Mouse (Mus musculus): Measurements from ENCODE around the gene Ror1. TPM values are rescaled to one million over a fixed set of nuclear protein-coding genes. Genes with fewer than 3 reads are reported as not detected.

Gene Ror1
- polyA plus RNA-seq, 1 experiment from 2014 or later, result 1.5 TPM

DNA sequence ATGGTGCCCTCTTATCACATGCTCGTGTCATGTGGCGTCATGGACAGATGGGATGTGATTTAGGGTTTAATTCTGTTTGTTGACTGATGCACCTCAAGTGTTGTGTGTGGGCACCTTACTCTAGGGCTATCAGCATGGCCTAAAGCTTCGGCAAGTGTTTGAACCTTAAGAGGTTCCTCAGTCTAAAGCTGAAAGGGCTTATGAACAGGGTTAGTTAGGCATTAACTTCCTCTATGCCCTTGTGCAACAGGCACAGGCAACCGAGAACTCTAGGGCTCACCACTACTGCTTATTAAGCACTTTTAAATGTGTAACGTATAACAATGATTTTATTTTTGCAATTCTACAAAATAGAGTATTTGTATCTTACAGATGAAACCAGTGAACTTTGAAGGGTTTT, 162.9 kb downstream of the Ror1 start:
- H3K9ac ChIP-seq (ENCODE audit: low read depth, low read length), result no peak overlapping the region
- H3K36me3 ChIP-seq (ENCODE audit: control insufficient read depth, insufficient read depth, low read length), result no peaks in the 10 kb centered on the region
- H3K27me3 ChIP-seq (replicated peaks; ENCODE audit: control insufficient read depth, insufficient read depth, low read length), result no peaks in the 10 kb centered on the region
- ATAC-seq, result no peak
- H3K4me3 ChIP-seq (ENCODE audit: low read length), result no peak overlapping the region
- 89% methylated on average over 5 of the region's 5 CpGs for WGBS
- no peak overlapping the region for H3K4me2 ChIP-seq (ENCODE audit: low read length)
- no peaks in the 10 kb centered on the region for H3K4me1 ChIP-seq (ENCODE audit: control insufficient read depth, insufficient read depth, low read depth, low read length)
- H3K9me3 ChIP-seq (ENCODE audit: control insufficient read depth, low read length), result no peaks in the 10 kb centered on the region
- H3K27ac ChIP-seq (ENCODE audit: low read depth, low read length), result no peak overlapping the region

DNA sequence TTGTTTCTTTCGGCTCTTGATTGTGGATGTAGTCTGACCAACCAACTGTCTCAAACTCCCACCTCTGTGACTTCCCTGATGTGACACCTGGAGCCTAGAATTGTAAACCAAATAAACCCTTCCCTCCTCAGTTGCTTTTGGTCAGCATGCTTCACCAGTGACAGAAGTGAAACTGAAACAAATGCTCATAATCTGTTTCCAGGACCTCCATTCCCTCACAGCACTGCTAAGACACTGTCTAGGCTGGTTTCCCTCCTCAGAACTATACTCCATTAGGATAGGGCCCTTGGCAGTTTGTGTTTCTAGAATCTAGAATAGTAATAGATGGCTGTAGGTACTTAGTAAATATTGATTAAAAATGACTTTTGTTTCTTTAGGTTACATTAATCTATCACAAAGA, 168.3 kb downstream of the Ror1 start:
- WGBS, result 100% methylated on average over 1 of the region's 1 CpGs
- Histone ChIP-seq H3K27me3 (replicated peaks; ENCODE audit: control insufficient read depth, insufficient read depth, low read length) (no peaks in the 10 kb centered on the region), H3K27ac (ENCODE audit: low read depth, low read length) (no peak overlapping the region), H3K4me3 (ENCODE audit: low read length) (no peak overlapping the region), H3K9me3 (ENCODE audit: control insufficient read depth, low read length) (no peaks in the 10 kb centered on the region), H3K4me2 (ENCODE audit: low read length) (no peak overlapping the region), H3K4me1 (ENCODE audit: control insufficient read depth, insufficient read depth, low read depth, low read length) (no peaks in the 10 kb centered on the region), H3K36me3 (ENCODE audit: control insufficient read depth, insufficient read depth, low read length) (no peaks in the 10 kb centered on the region), H3K9ac (ENCODE audit: low read depth, low read length) (no peak overlapping the region)
- no peak for ATAC-seq

DNA sequence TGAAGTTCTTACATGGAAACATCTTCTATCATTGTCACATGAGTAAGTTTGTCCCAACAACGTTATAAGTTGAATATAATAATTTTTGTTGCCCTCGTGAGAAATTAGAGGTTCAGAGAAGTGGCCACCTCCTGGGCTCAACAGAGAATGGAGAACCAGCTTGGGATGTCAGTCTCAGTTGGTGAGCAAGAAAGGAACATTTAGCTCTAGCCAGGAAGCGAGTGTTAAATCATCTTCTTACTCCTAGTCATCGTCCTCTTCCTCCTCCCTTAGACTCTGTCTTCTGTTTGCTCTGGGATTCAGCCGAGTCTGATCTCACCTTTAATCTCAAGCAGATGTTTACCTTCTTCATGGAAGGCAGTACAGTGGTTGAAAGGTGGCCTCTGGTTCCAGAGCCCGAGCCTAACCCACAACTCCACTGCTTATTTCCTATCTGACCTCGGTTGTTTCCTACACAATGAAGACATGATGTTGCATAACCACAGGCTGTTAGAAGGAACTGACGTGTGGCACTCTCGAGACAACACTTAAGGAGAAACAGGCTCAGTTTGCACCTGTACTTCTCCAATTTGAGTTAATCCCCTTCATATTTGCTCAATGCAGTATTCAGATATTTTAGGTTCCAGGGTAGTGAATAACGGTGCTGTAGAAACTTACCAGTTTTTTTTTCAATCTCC, 175.6 kb downstream of the Ror1 start:
- Histone ChIP-seq H3K4me3 (ENCODE audit: low read length) (no peak overlapping the region), H3K4me2 (ENCODE audit: low read length) (no peak overlapping the region), H3K4me1 (ENCODE audit: control insufficient read depth, insufficient read depth, low read depth, low read length) (no peaks in the 10 kb centered on the region), H3K9ac (ENCODE audit: low read depth, low read length) (no peak overlapping the region), H3K9me3 (ENCODE audit: control insufficient read depth, low read length) (no peaks in the 10 kb centered on the region), H3K36me3 (ENCODE audit: control insufficient read depth, insufficient read depth, low read length) (no peaks in the 10 kb centered on the region), H3K27ac (ENCODE audit: low read depth, low read length) (no peak overlapping the region), H3K27me3 (replicated peaks; ENCODE audit: control insufficient read depth, insufficient read depth, low read length) (no peaks in the 10 kb centered on the region)
- ATAC-seq, result no peak
- 87% methylated on average over 10 of the region's 10 CpGs for WGBS

DNA sequence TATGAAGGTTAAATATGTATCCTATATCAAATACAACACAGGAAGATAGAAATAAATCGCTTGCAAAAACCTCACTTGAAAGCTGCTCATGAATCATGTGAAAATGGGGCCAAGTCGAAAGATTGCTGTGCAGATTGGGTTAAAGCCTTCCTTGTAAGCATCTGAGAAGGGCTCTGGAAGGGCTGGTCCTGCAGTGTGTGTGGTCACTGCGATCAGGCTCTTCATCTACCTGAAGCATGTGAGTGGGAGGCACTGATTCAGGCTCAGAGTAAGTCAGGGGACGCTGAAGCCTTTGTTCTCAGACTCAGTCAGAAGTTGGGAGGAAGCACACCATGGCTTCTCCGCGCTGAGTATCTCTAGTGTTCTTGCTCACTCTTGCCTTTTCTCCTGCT, 176.1 kb downstream of the Ror1 start:
- Histone ChIP-seq H3K9ac (ENCODE audit: low read depth, low read length) (no peak overlapping the region), H3K27me3 (replicated peaks; ENCODE audit: control insufficient read depth, insufficient read depth, low read length) (no peaks in the 10 kb centered on the region), H3K27ac (ENCODE audit: low read depth, low read length) (no peak overlapping the region), H3K9me3 (ENCODE audit: control insufficient read depth, low read length) (no peaks in the 10 kb centered on the region), H3K36me3 (ENCODE audit: control insufficient read depth, insufficient read depth, low read length) (no peaks in the 10 kb centered on the region), H3K4me1 (ENCODE audit: control insufficient read depth, insufficient read depth, low read depth, low read length) (no peaks in the 10 kb centered on the region), H3K4me3 (ENCODE audit: low read length) (no peak overlapping the region), H3K4me2 (ENCODE audit: low read length) (no peak overlapping the region)
- 68% methylated on average over 6 of the region's 6 CpGs for WGBS
- ATAC-seq, result no peak

DNA sequence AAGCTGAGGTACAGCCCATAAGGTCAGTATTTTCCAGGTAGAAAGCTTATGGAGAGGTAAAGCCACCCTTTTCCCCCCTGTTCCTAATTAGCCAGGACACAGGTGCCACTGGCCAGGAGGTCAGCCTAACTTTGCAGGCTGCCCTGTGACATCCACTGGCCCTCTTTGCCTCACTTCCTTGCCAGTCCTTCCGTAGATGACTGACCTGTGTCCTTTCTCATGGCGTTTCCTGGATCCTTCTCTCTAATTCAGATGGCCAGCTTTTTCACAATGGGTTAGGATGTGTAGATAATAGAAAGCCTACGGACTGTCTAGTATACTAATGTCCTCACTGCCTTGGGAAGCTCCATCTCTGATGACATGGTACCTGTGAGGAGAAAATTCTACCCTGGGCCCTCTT, 177.8 kb downstream of the Ror1 start:
- no peaks in the 10 kb centered on the region for H3K9me3 ChIP-seq (ENCODE audit: control insufficient read depth, low read length)
- H3K4me2 ChIP-seq (ENCODE audit: low read length), result no peak overlapping the region
- no peak overlapping the region for H3K27ac ChIP-seq (ENCODE audit: low read depth, low read length)
- 85% methylated on average over 3 of the region's 3 CpGs for WGBS
- no peak for ATAC-seq
- H3K36me3 ChIP-seq (ENCODE audit: control insufficient read depth, insufficient read depth, low read length), result no peaks in the 10 kb centered on the region
- H3K9ac ChIP-seq (ENCODE audit: low read depth, low read length), result no peak overlapping the region
- H3K27me3 ChIP-seq (replicated peaks; ENCODE audit: control insufficient read depth, insufficient read depth, low read length), result no peaks in the 10 kb centered on the region
- H3K4me1 ChIP-seq (ENCODE audit: control insufficient read depth, insufficient read depth, low read depth, low read length), result no peaks in the 10 kb centered on the region
- H3K4me3 ChIP-seq (ENCODE audit: low read length), result no peak overlapping the region

DNA sequence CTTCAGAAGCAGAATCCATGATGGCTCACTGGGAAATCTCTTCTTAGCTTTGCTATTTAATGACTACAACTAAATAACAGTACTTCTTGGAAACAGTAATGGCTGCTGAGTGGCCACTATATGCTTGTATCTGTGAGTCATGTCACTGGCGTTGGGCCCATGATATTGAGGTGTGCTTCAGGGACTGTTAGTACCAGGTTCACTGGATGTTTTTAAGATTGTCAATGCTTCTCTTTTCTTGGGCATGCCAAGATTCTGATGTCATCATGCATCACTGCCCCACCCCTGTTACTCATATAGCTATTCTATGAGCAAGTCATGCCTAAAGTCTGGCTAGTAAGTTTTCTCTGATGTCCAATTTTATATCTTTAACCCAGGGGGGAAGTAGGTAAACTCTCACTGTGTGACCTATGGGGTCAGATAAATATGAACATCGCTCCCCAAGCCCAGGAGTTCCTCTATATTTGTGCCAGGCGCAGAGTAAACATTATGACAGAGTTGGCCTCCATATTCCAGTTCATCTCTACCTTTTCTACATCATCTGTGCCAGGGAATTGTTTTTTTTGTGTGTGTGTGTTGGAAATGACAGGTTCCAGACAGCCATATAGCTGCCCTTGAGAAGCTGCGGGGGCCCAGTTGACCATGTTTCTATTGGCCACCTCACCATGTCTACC, 178.4 kb downstream of the Ror1 start:
- H3K4me2 ChIP-seq (ENCODE audit: low read length), result no peak overlapping the region
- H3K36me3 ChIP-seq (ENCODE audit: control insufficient read depth, insufficient read depth, low read length), result no peaks in the 10 kb centered on the region
- no peaks in the 10 kb centered on the region for H3K4me1 ChIP-seq (ENCODE audit: control insufficient read depth, insufficient read depth, low read depth, low read length)
- H3K27me3 ChIP-seq (replicated peaks; ENCODE audit: control insufficient read depth, insufficient read depth, low read length), result no peaks in the 10 kb centered on the region
- no peak for ATAC-seq
- H3K27ac ChIP-seq (ENCODE audit: low read depth, low read length), result no peak overlapping the region
- H3K9me3 ChIP-seq (ENCODE audit: control insufficient read depth, low read length), result no peaks in the 10 kb centered on the region
- H3K4me3 ChIP-seq (ENCODE audit: low read length), result no peak overlapping the region
- H3K9ac ChIP-seq (ENCODE audit: low read depth, low read length), result no peak overlapping the region
- 97% methylated on average over 4 of the region's 4 CpGs for WGBS

DNA sequence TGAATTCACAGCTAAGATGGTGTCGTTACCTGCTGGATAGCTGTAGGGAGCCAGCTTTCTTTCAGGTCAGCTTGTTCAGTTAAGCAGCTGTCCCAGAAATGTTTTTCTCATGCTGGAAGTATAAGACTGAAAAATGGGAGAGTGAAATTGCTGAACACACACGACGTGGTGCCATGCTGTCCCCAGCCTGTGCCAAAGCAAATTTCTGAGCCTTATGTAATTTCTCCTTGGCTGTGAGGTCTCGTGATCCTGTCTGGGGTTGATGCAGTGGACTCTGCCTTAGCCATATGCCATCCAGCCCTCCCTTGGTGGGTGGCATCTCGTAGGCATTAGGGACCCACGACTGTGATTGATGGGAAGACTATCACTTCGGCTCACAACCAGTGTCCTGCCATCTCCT, 180.9 kb downstream of the Ror1 start:
- no peak for ATAC-seq
- no peak overlapping the region for H3K27ac ChIP-seq (ENCODE audit: low read depth, low read length)
- WGBS, result 75% methylated on average over 7 of the region's 7 CpGs

DNA sequence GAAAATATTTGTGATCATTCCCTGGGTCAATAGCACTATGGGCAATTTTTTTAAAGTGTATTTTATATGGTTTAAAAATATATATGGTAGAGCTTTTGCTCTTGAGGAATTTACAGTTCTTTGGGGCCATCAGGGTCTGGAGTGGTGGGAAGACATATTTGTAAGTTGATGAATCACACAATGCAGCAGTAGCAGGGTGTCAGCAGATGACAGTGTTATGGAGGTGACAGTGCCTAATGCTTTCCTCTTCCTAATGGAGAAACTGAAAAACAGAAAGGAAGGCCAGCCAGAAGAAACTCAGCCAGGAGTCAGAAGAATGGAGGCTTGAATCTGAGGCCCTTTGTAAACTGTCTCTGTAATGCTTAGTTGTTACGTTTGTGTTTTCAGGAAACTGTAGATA, 181.4 kb downstream of the Ror1 start:
- WGBS, result 85% methylated on average over 1 of the region's 1 CpGs
- no peak for ATAC-seq
- H3K27me3 ChIP-seq (replicated peaks; ENCODE audit: control insufficient read depth, insufficient read depth, low read length), result no peaks in the 10 kb centered on the region
- H3K27ac ChIP-seq (ENCODE audit: low read depth, low read length), result no peak overlapping the region
- H3K9ac ChIP-seq (ENCODE audit: low read depth, low read length), result no peak overlapping the region
- H3K4me3 ChIP-seq (ENCODE audit: low read length), result no peak overlapping the region
- H3K9me3 ChIP-seq (ENCODE audit: control insufficient read depth, low read length), result no peaks in the 10 kb centered on the region
- H3K4me2 ChIP-seq (ENCODE audit: low read length), result no peak overlapping the region
- no peaks in the 10 kb centered on the region for H3K36me3 ChIP-seq (ENCODE audit: control insufficient read depth, insufficient read depth, low read length)
- H3K4me1 ChIP-seq (ENCODE audit: control insufficient read depth, insufficient read depth, low read depth, low read length), result no peaks in the 10 kb centered on the region

More for the DNA sequence above, 180.9 kb downstream of the Ror1 start:
- Histone ChIP-seq H3K27me3 (replicated peaks; ENCODE audit: control insufficient read depth, insufficient read depth, low read length) (no peaks in the 10 kb centered on the region), H3K36me3 (ENCODE audit: control insufficient read depth, insufficient read depth, low read length) (no peaks in the 10 kb centered on the region), H3K9me3 (ENCODE audit: control insufficient read depth, low read length) (no peaks in the 10 kb centered on the region), H3K9ac (ENCODE audit: low read depth, low read length) (no peak overlapping the region), H3K4me2 (ENCODE audit: low read length) (no peak overlapping the region), H3K4me3 (ENCODE audit: low read length) (no peak overlapping the region), H3K4me1 (ENCODE audit: control insufficient read depth, insufficient read depth, low read depth, low read length) (no peaks in the 10 kb centered on the region)

DNA sequence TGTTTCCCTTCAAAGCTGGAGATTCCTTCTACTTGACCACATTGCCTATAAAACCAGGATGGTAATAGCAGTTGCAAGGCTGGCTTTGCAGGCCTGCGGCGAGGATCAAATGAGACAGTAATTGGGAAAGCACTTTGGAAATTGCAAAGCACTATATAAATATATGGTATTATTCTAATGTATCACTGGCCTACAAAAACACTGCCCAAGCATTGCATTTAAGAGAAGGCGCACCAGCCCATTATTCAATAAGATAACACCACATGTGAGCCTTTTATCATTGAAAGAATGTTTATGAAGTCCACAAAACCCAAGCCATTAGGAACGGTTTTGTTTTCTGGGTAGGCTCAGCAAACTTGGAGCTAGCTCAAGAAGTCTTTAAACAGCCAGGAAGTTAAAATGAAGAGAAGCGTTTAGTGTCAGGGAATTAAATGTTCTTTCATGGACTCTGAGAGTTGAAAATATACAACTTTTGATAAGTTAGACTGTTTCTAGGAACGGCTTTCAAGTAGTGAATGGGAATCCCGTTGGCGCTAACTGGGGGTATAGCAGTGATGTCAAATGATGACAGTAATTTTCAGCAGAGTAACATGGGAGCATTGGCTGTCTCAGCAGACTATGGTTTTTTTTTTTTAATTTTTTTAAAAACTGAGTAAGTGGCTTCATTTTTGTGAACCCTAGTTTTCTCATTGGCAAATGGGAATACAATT, 187.7 kb downstream of the Ror1 start:
- Histone ChIP-seq H3K4me2 (ENCODE audit: low read length) (no peak overlapping the region), H3K36me3 (ENCODE audit: control insufficient read depth, insufficient read depth, low read length) (no peaks in the 10 kb centered on the region), H3K9me3 (ENCODE audit: control insufficient read depth, low read length) (no peaks in the 10 kb centered on the region), H3K27ac (ENCODE audit: low read depth, low read length) (no peak overlapping the region), H3K27me3 (replicated peaks; ENCODE audit: control insufficient read depth, insufficient read depth, low read length) (no peaks in the 10 kb centered on the region), H3K9ac (ENCODE audit: low read depth, low read length) (no peak overlapping the region), H3K4me1 (ENCODE audit: control insufficient read depth, insufficient read depth, low read depth, low read length) (no peaks in the 10 kb centered on the region), H3K4me3 (ENCODE audit: low read length) (no peak overlapping the region)
- no peak for ATAC-seq
- WGBS, result 88% methylated on average over 8 of the region's 8 CpGs

Measured in hindbrain, embryonic 16.5 days (tissue).